Mouse (Mus musculus) naive thymus-derived CD4-positive, alpha-beta T cell, adult 5 months (primary cell): Measurements from ENCODE around the gene Pde6g. TPM values are rescaled to one million over a fixed set of nuclear protein-coding genes. Genes with fewer than 3 reads are reported as not detected.

Experiments
- polyA plus RNA-seq: library from polyadenylated mRNA; unstranded; fragments of 100-300 nt; shearing (Covaris generic); gene quantifications from one replicate; pipeline ENCODE4 v1.2.1, GENCODE M21; 2017

Gene Pde6g
- 0.19 TPM for polyA plus RNA-seq

GRCm38 (mm10) chr11:120453306-120453705 lies at the start of gene Pde6g:
Pde6g (minus strand) TSS chr11:120453500.

GRCm38 (mm10) chr11:120491317-120492023 lies 38.2 kb upstream of the Pde6g start, which contains the start of gene Slc25a10:
Slc25a10 (plus strand) TSS chr11:120491840.

GRCm38 (mm10) chr11:120484265-120484981 lies 31.1 kb upstream of the Pde6g start, which contains the start of gene Mrpl12:
Mrpl12 (plus strand) TSS chr11:120484613.

GRCm38 (mm10) chr11:120467051-120467735 lies 13.9 kb upstream of the Pde6g start, which contains the start of gene Arl16:
Arl16 (minus strand) TSS chr11:120467607.

GRCm38 (mm10) chr11:120457772-120458751 lies 4.8 kb upstream of the Pde6g start, which contains the start of the genes Oxld1 and Ccdc137:
Oxld1 (minus strand) TSS chr11:120458068.
Ccdc137 (plus strand) TSS chr11:120458115.

GRCm38 (mm10) chr11:120442344-120442743 lies 11.0 kb downstream of the Pde6g start, which contains the start of gene Tspan10:
Tspan10 (plus strand) TSS chr11:120442644.

GRCm38 (mm10) chr11:120437152-120437856 lies 16.0 kb downstream of the Pde6g start, which contains the start of gene Nploc4:
Nploc4 (minus strand) TSS chr11:120437708.

Other genes starting within 250 kb of the Pde6g start
- gene Bahcc1, start 220.6 kb downstream of the Pde6g start, polyA plus RNA-seq = not detected
- gene Actg1, start 105.0 kb downstream of the Pde6g start, polyA plus RNA-seq = 1,734 TPM
- not detected for gene Fscn2, start 92.0 kb downstream of the Pde6g start, polyA plus RNA-seq
- 24.8 TPM for gene Faap100, start 74.7 kb downstream of the Pde6g start, polyA plus RNA-seq
- 56.3 TPM for gene Nploc4, start 15.8 kb downstream of the Pde6g start, polyA plus RNA-seq
- not detected for gene Tspan10, start 10.9 kb downstream of the Pde6g start, polyA plus RNA-seq
- 2.3 TPM for gene Oxld1, start 4.6 kb upstream of the Pde6g start, polyA plus RNA-seq
- gene Ccdc137, start 4.6 kb upstream of the Pde6g start, polyA plus RNA-seq = 24.3 TPM
- 11.5 TPM for gene Arl16, start 14.1 kb upstream of the Pde6g start, polyA plus RNA-seq
- 43.3 TPM for gene Mrpl12, start 31.1 kb upstream of the Pde6g start, polyA plus RNA-seq
- 6.9 TPM for gene Slc25a10, start 38.3 kb upstream of the Pde6g start, polyA plus RNA-seq
- gene Gcgr, start 77.2 kb upstream of the Pde6g start, polyA plus RNA-seq = not detected
- 80.5 TPM for gene Mcrip1, start 96.2 kb upstream of the Pde6g start, polyA plus RNA-seq
- gene Ppp1r27, start 97.6 kb upstream of the Pde6g start, polyA plus RNA-seq = not detected
- 187 TPM for gene P4hb, start 119.8 kb upstream of the Pde6g start, polyA plus RNA-seq
- gene Arhgdia, start 128.1 kb upstream of the Pde6g start, polyA plus RNA-seq = 668 TPM
- 272 TPM for gene Alyref, start 144.9 kb upstream of the Pde6g start, polyA plus RNA-seq
- gene Anapc11, start 144.9 kb upstream of the Pde6g start, polyA plus RNA-seq = 79.1 TPM
- gene Npb, start 155.0 kb upstream of the Pde6g start, polyA plus RNA-seq = not detected
- gene Pcyt2, start 164.4 kb upstream of the Pde6g start, polyA plus RNA-seq = 242 TPM
- gene Sirt7, start 171.7 kb upstream of the Pde6g start, polyA plus RNA-seq = 190 TPM
- gene Mafg, start 180.1 kb upstream of the Pde6g start, polyA plus RNA-seq = 23.3 TPM
- gene Pycr1, start 190.3 kb upstream of the Pde6g start, polyA plus RNA-seq = 1.1 TPM
- not detected for gene Myadml2, start 194.7 kb upstream of the Pde6g start, polyA plus RNA-seq
- not detected for gene Notum, start 207.7 kb upstream of the Pde6g start, polyA plus RNA-seq
- 141 TPM for gene Aspscr1, start 219.5 kb upstream of the Pde6g start, polyA plus RNA-seq